Mouse (Mus musculus): ENCODE measurements around the gene Cfap99.

- TF ChIP-seq CTCF (IDR thresholded peaks at IDR 0.05 in 2 of 3, conservative IDR thresholded peaks at IDR 0.05 in 1 of 3; ENCODE audit: control insufficient read depth in 1 of 3, insufficient read depth in 1 of 3, low read depth in 2 of 3, low read length in 3 of 3, poor library complexity in 1 of 3, severe bottlenecking in 1 of 3): no peak
- no peak for TF ChIP-seq POLR2A (IDR thresholded peaks at IDR 0.05; ENCODE audit: control insufficient read depth in 1 of 2, insufficient read depth in 1 of 2, low read depth in 1 of 2, low read length in 2 of 2, poor library complexity in 1 of 2)
- no peak for TF ChIP-seq BHLHE40 (IDR thresholded peaks at IDR 0.05; ENCODE audit: borderline replicate concordance, low read depth, low read length)
Measured at GRCm38 (mm10) chr5:34259172-34259816, 29.1 kb upstream of the Cfap99 start.
